ENCODE assay signal across 17 mouse cellular contexts in the genomic region with DNA sequence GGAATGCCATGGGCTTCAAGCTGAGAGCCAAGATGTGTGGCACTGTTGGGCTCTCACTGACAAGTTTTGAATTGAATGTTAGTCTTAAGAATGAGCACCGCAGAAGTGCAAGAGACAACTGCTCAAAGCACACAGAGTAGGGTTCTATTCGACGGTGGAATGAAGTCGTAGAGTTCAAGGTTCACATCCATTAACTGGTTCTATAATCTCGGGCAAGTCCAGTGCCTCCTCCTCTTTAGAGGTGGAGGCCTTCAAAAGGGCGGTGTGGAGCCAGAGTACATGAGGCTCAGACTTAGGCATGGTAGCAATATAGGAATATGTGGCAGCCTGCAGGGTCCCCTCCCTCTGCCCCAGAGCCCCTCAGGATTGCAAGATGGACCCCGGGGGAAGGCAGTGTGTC. TPM values are rescaled to one million over a fixed set of nuclear protein-coding genes. Genes with fewer than 3 reads are reported as not detected.
"Had no signal": no experiment of that assay in that cellular context is flagged by ENCODE, and none has a peak within 500 bp of the region (broad histone marks: within the 10 kb centered on the region; RNA-seq: fewer than 3 reads in every experiment).

No protein-coding gene starts in this region.

- H3K9me3 ChIP-seq: neural tube, embryonic 13.5 days; neural tube, embryonic 15.5 days; stomach, embryonic 15.5 days had no signal

- H3K4me3 ChIP-seq: neural tube, embryonic 13.5 days; neural tube, embryonic 15.5 days; stomach, embryonic 15.5 days had no signal

- H3K9ac ChIP-seq: neural tube, embryonic 13.5 days; neural tube, embryonic 15.5 days; stomach, embryonic 15.5 days had no signal

- H3K36me3 ChIP-seq: neural tube, embryonic 13.5 days; neural tube, embryonic 15.5 days; stomach, embryonic 15.5 days had no signal

- H3K4me2 ChIP-seq: neural tube, embryonic 13.5 days; neural tube, embryonic 15.5 days; stomach, embryonic 15.5 days had no signal

- H3K27me3 ChIP-seq: neural tube, embryonic 13.5 days; neural tube, embryonic 15.5 days; stomach, embryonic 15.5 days had no signal

- DNase-seq: retina, postnatal 1 day; right cerebral cortex, adult 18-20 months; right cerebral cortex, postnatal 14 days; right cerebral cortex, postnatal 25 days; right cerebral cortex, postnatal 4 days; spleen, adult 18-20 months; thymus, adult 18-20 months; thymus, adult 2 months; thymus, postnatal 14 days; thymus, postnatal 25 days; thymus, postnatal 36 days; thymus, postnatal 4 days had no signal

- H3K27ac ChIP-seq: neural tube, embryonic 13.5 days; neural tube, embryonic 15.5 days; stomach, embryonic 15.5 days; stomach, postnatal 0 days had no signal

- H3K4me1 ChIP-seq: stomach, embryonic 15.5 days had no signal

RNA-seq across cellular contexts. Expression of gene Gm45623, which starts 43.8 kb away (rescaled TPM):
- polyA plus RNA-seq: thymus, adult 2 months; urinary bladder, adult 2 months had no signal
